Mouse (Mus musculus): ENCODE data around the gene Nat9. TPM values are rescaled to one million over a fixed set of nuclear protein-coding genes. Genes with fewer than 3 reads are reported as not detected.

The Nat9 gene
- polyA plus RNA-seq, 1 experiment from 2014 or later: 21.0 TPM

GRCm38 (mm10) chr11:115229021-115229930 is 41.6 kb upstream of the Nat9 start:
- 52% methylated on average over 15 of the region's 15 CpGs for WGBS
- Histone ChIP-seq H3K4me1 (ENCODE audit: control insufficient read depth, insufficient read depth, low read length) (peaks cover 10% of the 10 kb centered on the region), H3K36me3 (ENCODE audit: control insufficient read depth, insufficient read depth, low read length) (no peaks in the 10 kb centered on the region), H3K9me3 (ENCODE audit: control insufficient read depth, low read length) (no peaks in the 10 kb centered on the region), H3K4me2 (ENCODE audit: low read depth, severe bottlenecking) (no peak overlapping the region), H3K4me3 (ENCODE audit: low read depth, low read length) (no peak overlapping the region), H3K27ac (replicated peaks; ENCODE audit: low read depth, low read length) (no peak overlapping the region), H3K27me3 (ENCODE audit: control insufficient read depth, insufficient read depth, low read length) (no peaks in the 10 kb centered on the region), H3K9ac (ENCODE audit: low read length) (no peak overlapping the region)
- DNase-seq (ENCODE audit: low spot score) (no peak), ATAC-seq (ENCODE audit: insufficient number of reproducible peaks, low FRiP score, low TSS enrichment, low read depth) (no peak)

DNA sequence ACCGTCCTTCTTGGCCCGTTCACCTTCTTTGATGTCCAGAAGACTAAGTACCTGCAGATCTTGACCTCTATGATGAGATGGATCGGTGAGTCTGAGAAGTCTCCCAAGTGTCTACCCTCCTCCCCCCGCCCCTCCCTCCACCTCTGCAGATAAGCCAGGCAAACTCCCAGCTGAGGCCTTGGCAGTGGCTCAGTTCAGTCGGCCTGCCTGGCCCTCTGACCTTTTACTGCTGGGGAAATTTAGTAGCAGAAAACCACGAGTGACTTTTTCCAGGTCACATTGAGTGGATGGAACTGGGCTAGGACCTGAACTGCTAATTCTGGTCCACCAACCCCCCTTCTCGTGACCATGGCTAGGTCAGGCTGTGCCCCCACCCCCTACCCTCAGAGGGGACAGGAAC is 40.8 kb upstream of the Nat9 start:
- Histone ChIP-seq H3K9ac (ENCODE audit: low read length) (no peak overlapping the region), H3K9me3 (ENCODE audit: control insufficient read depth, low read length) (no peaks in the 10 kb centered on the region), H3K27ac (replicated peaks; ENCODE audit: low read depth, low read length) (no peak overlapping the region), H3K4me2 (ENCODE audit: low read depth, severe bottlenecking) (no peak overlapping the region), H3K27me3 (ENCODE audit: control insufficient read depth, insufficient read depth, low read length) (0 out of 2 replicates have a peak, but pooled peaks cover 2% of the 10 kb centered on the region), H3K4me1 (ENCODE audit: control insufficient read depth, insufficient read depth, low read length) (peaks cover 13% of the 10 kb centered on the region), H3K36me3 (ENCODE audit: control insufficient read depth, insufficient read depth, low read length) (no peaks in the 10 kb centered on the region), H3K4me3 (ENCODE audit: low read depth, low read length) (no peak overlapping the region)
- WGBS: 44% methylated on average over 7 of the region's 7 CpGs
- no peak for ATAC-seq (ENCODE audit: insufficient number of reproducible peaks, low FRiP score, low TSS enrichment, low read depth)
- no peak for DNase-seq (ENCODE audit: low spot score)

GRCm38 (mm10) chr11:115227640-115228039 is 40.0 kb upstream of the Nat9 start:
- WGBS: 22% methylated on average over 12 of the region's 12 CpGs
- 0 out of 2 replicates have a peak, but pooled peaks cover 3% of the 10 kb centered on the region for H3K27me3 ChIP-seq (ENCODE audit: control insufficient read depth, insufficient read depth, low read length)
- ATAC-seq (ENCODE audit: insufficient number of reproducible peaks, low FRiP score, low TSS enrichment, low read depth): no peak
- H3K9me3 ChIP-seq (ENCODE audit: control insufficient read depth, low read length): no peaks in the 10 kb centered on the region
- H3K4me2 ChIP-seq (ENCODE audit: low read depth, severe bottlenecking): no peak overlapping the region
- DNase-seq (ENCODE audit: low spot score): no peak
- no peak overlapping the region for H3K27ac ChIP-seq (replicated peaks; ENCODE audit: low read depth, low read length)
- H3K4me3 ChIP-seq (ENCODE audit: low read depth, low read length): no peak overlapping the region
- H3K36me3 ChIP-seq (ENCODE audit: control insufficient read depth, insufficient read depth, low read length): no peaks in the 10 kb centered on the region
- peaks cover 18% of the 10 kb centered on the region for H3K4me1 ChIP-seq (ENCODE audit: control insufficient read depth, insufficient read depth, low read length)
- no peak overlapping the region for H3K9ac ChIP-seq (ENCODE audit: low read length)

DNA sequence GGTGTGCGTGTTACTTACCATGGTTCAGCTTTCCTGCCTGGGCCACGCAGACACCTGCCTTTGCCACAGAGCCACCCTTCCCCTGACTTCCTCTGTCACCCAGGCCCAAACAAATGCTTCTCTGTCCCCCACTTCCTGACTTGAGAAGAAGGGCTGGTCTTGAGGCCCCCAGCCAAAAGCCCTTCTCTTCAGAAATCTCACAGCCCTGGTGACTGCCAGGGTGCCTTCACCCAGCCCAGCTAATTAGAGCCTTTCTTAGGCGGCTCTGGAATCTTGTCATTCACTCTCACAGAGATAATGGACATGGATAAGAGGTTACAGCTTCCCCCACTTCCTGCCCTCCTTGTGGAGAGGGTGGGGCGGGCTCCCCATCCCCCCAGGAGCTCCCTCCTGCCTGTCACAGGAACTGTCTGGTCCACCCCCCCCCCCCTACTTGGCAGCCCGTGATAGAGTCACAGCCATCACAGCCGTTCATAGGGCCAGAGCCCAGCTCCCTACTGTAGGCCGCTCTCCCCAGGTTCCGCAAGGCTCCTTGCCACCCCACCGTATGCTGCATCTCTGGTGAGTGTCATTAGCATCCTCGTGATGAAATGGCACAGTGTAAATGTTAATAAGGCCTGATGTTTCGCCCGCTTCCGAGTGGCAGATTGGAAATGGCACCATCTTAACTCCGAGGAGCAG is 39.3 kb upstream of the Nat9 start:
- peaks cover 23% of the 10 kb centered on the region for H3K4me1 ChIP-seq (ENCODE audit: control insufficient read depth, insufficient read depth, low read length)
- H3K9ac ChIP-seq (ENCODE audit: low read length): no peak overlapping the region
- H3K36me3 ChIP-seq (ENCODE audit: control insufficient read depth, insufficient read depth, low read length): no peaks in the 10 kb centered on the region
- DNase-seq (ENCODE audit: low spot score) (no peak), ATAC-seq (ENCODE audit: insufficient number of reproducible peaks, low FRiP score, low TSS enrichment, low read depth) (no peak)
- H3K27ac ChIP-seq (replicated peaks; ENCODE audit: low read depth, low read length): no peak overlapping the region
- WGBS: 33% methylated on average over 14 of the region's 14 CpGs
- no peak overlapping the region for H3K4me2 ChIP-seq (ENCODE audit: low read depth, severe bottlenecking)
- H3K9me3 ChIP-seq (ENCODE audit: control insufficient read depth, low read length): no peaks in the 10 kb centered on the region
- H3K4me3 ChIP-seq (ENCODE audit: low read depth, low read length): no peak overlapping the region
- 0 out of 2 replicates have a peak, but pooled peaks cover 3% of the 10 kb centered on the region for H3K27me3 ChIP-seq (ENCODE audit: control insufficient read depth, insufficient read depth, low read length)

DNA sequence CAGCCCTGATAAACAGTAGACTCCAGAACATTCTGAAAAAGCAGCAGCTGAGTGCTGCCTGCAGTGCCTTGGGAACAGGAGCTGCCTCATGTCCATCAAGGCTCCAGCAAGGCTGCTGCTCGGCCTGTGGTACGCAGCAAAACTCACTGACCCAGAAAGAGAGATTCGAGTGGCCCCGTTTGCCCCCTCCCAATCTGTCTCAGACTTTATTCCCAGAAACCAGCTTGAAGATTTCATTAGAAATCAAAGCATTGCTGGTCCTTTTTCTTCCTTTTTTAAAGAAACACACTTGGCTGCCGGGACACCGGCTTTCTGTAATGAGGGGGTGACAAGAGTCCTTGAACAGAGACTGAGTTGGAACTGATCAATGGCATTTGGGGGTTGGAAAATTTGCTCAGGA is 37.6 kb upstream of the Nat9 start:
- no peak overlapping the region for H3K4me3 ChIP-seq (ENCODE audit: low read depth, low read length)
- H3K9me3 ChIP-seq (ENCODE audit: control insufficient read depth, low read length): no peaks in the 10 kb centered on the region
- ATAC-seq (ENCODE audit: insufficient number of reproducible peaks, low FRiP score, low TSS enrichment, low read depth): no peak
- no peaks in the 10 kb centered on the region for H3K36me3 ChIP-seq (ENCODE audit: control insufficient read depth, insufficient read depth, low read length)
- DNase-seq (ENCODE audit: low spot score): no peak
- WGBS: 73% methylated on average over 6 of the region's 6 CpGs
- H3K4me2 ChIP-seq (ENCODE audit: low read depth, severe bottlenecking): no peak overlapping the region
- H3K4me1 ChIP-seq (ENCODE audit: control insufficient read depth, insufficient read depth, low read length): peaks cover 20% of the 10 kb centered on the region
- 0 out of 2 replicates have a peak, but pooled peaks cover 3% of the 10 kb centered on the region for H3K27me3 ChIP-seq (ENCODE audit: control insufficient read depth, insufficient read depth, low read length)
- no peak overlapping the region for H3K27ac ChIP-seq (replicated peaks; ENCODE audit: low read depth, low read length)
- no peak overlapping the region for H3K9ac ChIP-seq (ENCODE audit: low read length)

GRCm38 (mm10) chr11:115224889-115225288 is 37.2 kb upstream of the Nat9 start:
- peaks cover 20% of the 10 kb centered on the region for H3K4me1 ChIP-seq (ENCODE audit: control insufficient read depth, insufficient read depth, low read length)
- no peaks in the 10 kb centered on the region for H3K9me3 ChIP-seq (ENCODE audit: control insufficient read depth, low read length)
- no peak overlapping the region for H3K4me3 ChIP-seq (ENCODE audit: low read depth, low read length)
- 42% methylated on average over 8 of the region's 8 CpGs for WGBS
- no peak for ATAC-seq (ENCODE audit: insufficient number of reproducible peaks, low FRiP score, low TSS enrichment, low read depth)
- H3K9ac ChIP-seq (ENCODE audit: low read length): no peak overlapping the region
- H3K4me2 ChIP-seq (ENCODE audit: low read depth, severe bottlenecking): no peak overlapping the region
- H3K36me3 ChIP-seq (ENCODE audit: control insufficient read depth, insufficient read depth, low read length): no peaks in the 10 kb centered on the region
- DNase-seq (ENCODE audit: low spot score): peak; percentile 79
- H3K27me3 ChIP-seq (ENCODE audit: control insufficient read depth, insufficient read depth, low read length): 0 out of 2 replicates have a peak, but pooled peaks cover 3% of the 10 kb centered on the region
- no peak overlapping the region for H3K27ac ChIP-seq (replicated peaks; ENCODE audit: low read depth, low read length)

- DNase-seq (ENCODE audit: low spot score) (no peak), ATAC-seq (ENCODE audit: insufficient number of reproducible peaks, low FRiP score, low TSS enrichment, low read depth) (no peak)
- H3K36me3 ChIP-seq (ENCODE audit: control insufficient read depth, insufficient read depth, low read length): no peaks in the 10 kb centered on the region
- H3K27me3 ChIP-seq (ENCODE audit: control insufficient read depth, insufficient read depth, low read length): 0 out of 2 replicates have a peak, but pooled peaks cover 3% of the 10 kb centered on the region
- H3K4me1 ChIP-seq (ENCODE audit: control insufficient read depth, insufficient read depth, low read length): peaks cover 24% of the 10 kb centered on the region
- H3K9ac ChIP-seq (ENCODE audit: low read length): no peak overlapping the region
- H3K4me3 ChIP-seq (ENCODE audit: low read depth, low read length): no peak overlapping the region
- H3K27ac ChIP-seq (replicated peaks; ENCODE audit: low read depth, low read length): no peak overlapping the region
- no peaks in the 10 kb centered on the region for H3K9me3 ChIP-seq (ENCODE audit: control insufficient read depth, low read length)
- H3K4me2 ChIP-seq (ENCODE audit: low read depth, severe bottlenecking): no peak overlapping the region
- WGBS: 64% methylated on average over 6 of the region's 6 CpGs
Measured at GRCm38 (mm10) chr11:115223877-115224276, 36.2 kb upstream of the Nat9 start.

- 0 out of 2 replicates have a peak overlapping the region, but pooled peaks have one; percentile 26 for H3K27ac ChIP-seq (replicated peaks; ENCODE audit: low read depth, low read length)
- DNase-seq (ENCODE audit: low spot score) (no peak), ATAC-seq (ENCODE audit: insufficient number of reproducible peaks, low FRiP score, low TSS enrichment, low read depth) (no peak)
- no peaks in the 10 kb centered on the region for H3K36me3 ChIP-seq (ENCODE audit: control insufficient read depth, insufficient read depth, low read length)
- H3K27me3 ChIP-seq (ENCODE audit: control insufficient read depth, insufficient read depth, low read length): 0 out of 2 replicates have a peak, but pooled peaks cover 3% of the 10 kb centered on the region
- H3K4me2 ChIP-seq (ENCODE audit: low read depth, severe bottlenecking): no peak overlapping the region
- no peak overlapping the region for H3K9ac ChIP-seq (ENCODE audit: low read length)
- H3K4me1 ChIP-seq (ENCODE audit: control insufficient read depth, insufficient read depth, low read length): peaks cover 28% of the 10 kb centered on the region
- H3K4me3 ChIP-seq (ENCODE audit: low read depth, low read length): no peak overlapping the region
- WGBS: 63% methylated on average over 11 of the region's 11 CpGs
- no peaks in the 10 kb centered on the region for H3K9me3 ChIP-seq (ENCODE audit: control insufficient read depth, low read length)
Measured at GRCm38 (mm10) chr11:115223451-115223850, 35.8 kb upstream of the Nat9 start.

Measured in limb, embryonic 11.5 days (tissue).